Mouse (Mus musculus): Measurements from ENCODE around the gene Fkbp11.

- TF ChIP-seq CTCF (IDR thresholded peaks at IDR 0.05; ENCODE audit: insufficient read depth, low read depth, low read length) (no peak), POLR2A (IDR thresholded peaks at IDR 0.05; ENCODE audit: insufficient read depth, low read depth, low read length) (no peak)
Measured at GRCm38 (mm10) chr15:98777005-98777616, 49.1 kb upstream of the Fkbp11 start.

Data from olfactory bulb, adult 2 months (tissue).